In the genomic region with DNA sequence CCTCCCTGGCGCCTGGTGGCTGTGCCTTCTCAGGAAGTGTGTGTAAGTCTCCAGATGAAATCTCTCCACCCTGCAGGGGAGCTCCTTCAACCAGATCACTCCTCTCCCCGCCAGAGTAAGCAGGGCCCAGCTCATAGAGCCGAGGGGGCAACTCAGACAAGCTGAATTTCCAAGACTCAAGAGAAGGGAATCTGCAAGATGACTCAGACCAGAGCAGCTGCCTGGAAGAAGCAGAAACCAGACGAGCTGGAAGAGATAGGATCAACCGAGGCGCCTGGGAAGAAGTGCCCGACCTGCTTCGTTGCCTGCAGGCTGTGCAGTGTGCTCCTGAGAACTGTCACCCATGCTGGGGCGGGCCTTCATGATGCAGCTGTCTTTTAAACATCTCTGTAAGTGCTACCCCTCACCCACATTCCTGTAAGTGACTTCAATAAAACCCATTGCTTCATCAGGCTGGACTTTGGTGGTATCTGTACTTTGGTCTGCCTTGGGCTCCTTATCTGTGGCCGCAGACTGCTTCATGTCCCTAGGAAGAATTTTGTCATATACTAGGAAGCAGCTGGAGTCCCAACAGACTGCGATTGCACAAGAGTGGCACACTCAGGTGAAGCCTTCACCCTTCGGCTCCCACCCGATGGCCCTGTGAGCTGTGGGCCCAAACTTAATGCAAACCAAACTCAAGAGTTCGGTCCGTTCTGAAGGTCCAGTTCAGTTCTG, we compare ENCODE assay signal across 17 mouse cellular contexts. TPM values are rescaled to one million over a fixed set of nuclear protein-coding genes. Genes with fewer than 3 reads are reported as not detected.
DNase-seq lines count a peak whose midpoint lies in the region; ATAC-seq and TF ChIP-seq lines count a peak whose summit lies in the region.
"Had no signal": no experiment of that assay in that cellular context is flagged by ENCODE, and none has a peak within 500 bp of the region (broad histone marks: within the 10 kb centered on the region; RNA-seq: fewer than 3 reads in every experiment).

No protein-coding gene starts in this region.

- peak; percentile 47 for ATAC-seq in liver, embryonic 13.5 days (ENCODE audit: low read depth)
- no peak for ATAC-seq in lung, postnatal 0 days

- H3K27me3 ChIP-seq in heart, embryonic 10.5 days (ENCODE audit: insufficient read depth, poor library complexity, severe bottlenecking), result no peaks in the 10 kb centered on the region
- no peaks in the 10 kb centered on the region for H3K27me3 ChIP-seq in liver, embryonic 13.5 days
- H3K27me3 ChIP-seq in lung, postnatal 0 days (replicated peaks; ENCODE audit: insufficient read depth, low read length), result no peaks in the 10 kb centered on the region
- H3K27me3 ChIP-seq: stomach, embryonic 15.5 days had no signal

- TF ChIP-seq CTCF in lung, postnatal 0 days (IDR thresholded peaks at IDR 0.05), result no peak

- H3K27ac ChIP-seq in heart, embryonic 10.5 days, result peak overlapping the region; percentile 2; the same call in 1 of the 2 replicates
- no peak overlapping the region for H3K27ac ChIP-seq in liver, embryonic 13.5 days
- no peak overlapping the region for H3K27ac ChIP-seq in lung, postnatal 0 days (ENCODE audit: low read length)
- H3K27ac ChIP-seq: stomach, embryonic 15.5 days had no signal

- WGBS in heart, embryonic 10.5 days, result 32% methylated on average over 15 of the region's 15 CpGs
- WGBS in liver, embryonic 13.5 days (ENCODE audit: insufficient replicate concordance), result 14% methylated on average over 15 of the region's 15 CpGs
- WGBS in lung, postnatal 0 days, result 56% methylated on average over 15 of the region's 15 CpGs

- no peak overlapping the region for H3K4me3 ChIP-seq in heart, embryonic 10.5 days
- no peak overlapping the region for H3K4me3 ChIP-seq in liver, embryonic 13.5 days (replicated peaks)
- no peak overlapping the region for H3K4me3 ChIP-seq in lung, postnatal 0 days (ENCODE audit: low read depth, low read length)
- H3K4me3 ChIP-seq: stomach, embryonic 15.5 days had no signal

- peaks cover 17% of the 10 kb centered on the region for H3K4me1 ChIP-seq in heart, embryonic 10.5 days
- peaks cover 23% of the 10 kb centered on the region for H3K4me1 ChIP-seq in liver, embryonic 13.5 days (replicated peaks)
- no peaks in the 10 kb centered on the region for H3K4me1 ChIP-seq in lung, postnatal 0 days (ENCODE audit: insufficient read depth, low read depth, low read length)
- H3K4me1 ChIP-seq: stomach, embryonic 15.5 days had no signal

- TF ChIP-seq EP300 in lung, postnatal 0 days (IDR thresholded peaks at IDR 0.05), result no peak

- intact Hi-C loops in heart, postnatal 14 days (cut with DNase I), result no loop called here
- intact Hi-C loops in left cerebral cortex, postnatal 14 days (cut with DNase I), result no loop called here

- no peak overlapping the region for H3K9ac ChIP-seq in liver, embryonic 13.5 days
- no peak overlapping the region for H3K9ac ChIP-seq in lung, postnatal 0 days (replicated peaks; ENCODE audit: low read depth)
- H3K9ac ChIP-seq: lung, embryonic 14.5 days; stomach, embryonic 15.5 days had no signal

- peak overlapping the region; percentile 21; the same call in 1 of the 2 replicates for H3K4me2 ChIP-seq in liver, embryonic 13.5 days
- H3K4me2 ChIP-seq in lung, postnatal 0 days (replicated peaks; ENCODE audit: low read depth, low read length), result no peak overlapping the region
- H3K4me2 ChIP-seq: lung, embryonic 14.5 days; stomach, embryonic 15.5 days had no signal

- peaks cover 12% of the 10 kb centered on the region for H3K36me3 ChIP-seq in heart, embryonic 10.5 days
- no peaks in the 10 kb centered on the region for H3K36me3 ChIP-seq in liver, embryonic 13.5 days
- no peaks in the 10 kb centered on the region for H3K36me3 ChIP-seq in lung, postnatal 0 days (ENCODE audit: insufficient read depth, low read length)
- H3K36me3 ChIP-seq: stomach, embryonic 15.5 days had no signal

- DNase-seq in heart, embryonic 10.5 days (ENCODE audit: low spot score), result peak; percentile 82
- DNase-seq in heart, postnatal 14 days, result no peak
- peak; percentile 75 for DNase-seq in 3134 (ENCODE audit: extremely low read depth, insufficient read length, low spot score)
- peak; percentile 71 for DNase-seq in R1 (ENCODE audit: low read depth, low spot score)
- peak; percentile 37 for DNase-seq in liver, embryonic 13.5 days
- no peak for DNase-seq in layer of hippocampus, adult 11-12 months (ENCODE audit: low spot score)
- no peak for DNase-seq in left cerebral cortex, postnatal 14 days (ENCODE audit: low spot score in 2 of 2)
- no peak for DNase-seq in lung, postnatal 0 days (ENCODE audit: low spot score)
- DNase-seq: cerebellum, postnatal 14 days; gastrocnemius, postnatal 36 days; kidney, adult 8-10 months; lung, embryonic 14.5 days; midbrain, embryonic 14.5 days had no signal

- H3K9me3 ChIP-seq in heart, embryonic 10.5 days, result no peaks in the 10 kb centered on the region
- H3K9me3 ChIP-seq in liver, embryonic 13.5 days (replicated peaks), result no peaks in the 10 kb centered on the region
- H3K9me3 ChIP-seq in lung, postnatal 0 days (ENCODE audit: low read length), result no peaks in the 10 kb centered on the region
- H3K9me3 ChIP-seq: stomach, embryonic 15.5 days had no signal

RNA-seq across cellular contexts. Expression of gene Ccr4, which starts 1.8 kb away (rescaled TPM):
- not detected in 2 replicates for polyA plus RNA-seq in heart, embryonic 10.5 days (2016; fragmentation: Nextera tagmentation; extraction: Ambion mirVana)
- total RNA-seq in heart, postnatal 14 days (2021), result under 1 TPM in 1 of 2 experiments, not detected in 1; 0.68 TPM
- polyA plus RNA-seq in liver, embryonic 13.5 days (2015; fragmentation: Nextera tagmentation; extraction: Ambion mirVana), result not detected in 2 replicates
- not detected for total RNA-seq in left cerebral cortex, postnatal 14 days (2021)
- polyA plus RNA-seq in lung, postnatal 0 days (2015; fragmentation: Nextera tagmentation; extraction: Ambion mirVana), result not detected in 2 replicates
- total RNA-seq: gastrocnemius, postnatal 36 days; hematopoietic stem cell, adult 5-6 weeks; layer of hippocampus, postnatal 25 days had no signal
- polyA plus RNA-seq: lung, embryonic 14.5 days; midbrain, embryonic 14.5 days; neural tube, embryonic 14.5 days had no signal

RNA-seq across cellular contexts. Expression of gene C130032M10Rik, which starts 12.6 kb away (rescaled TPM):
- 0.38 and 0.97 TPM in 2 replicates for polyA plus RNA-seq in heart, embryonic 10.5 days (2016; fragmentation: Nextera tagmentation; extraction: Ambion mirVana)
- not detected for total RNA-seq in heart, postnatal 14 days (2021)
- not detected in 2 replicates for polyA plus RNA-seq in liver, embryonic 13.5 days (2015; fragmentation: Nextera tagmentation; extraction: Ambion mirVana)
- not detected for total RNA-seq in left cerebral cortex, postnatal 14 days (2021)
- polyA plus RNA-seq in lung, postnatal 0 days (2015; fragmentation: Nextera tagmentation; extraction: Ambion mirVana), result 0.33 TPM in 1 of 2 replicates, not detected in the other
- total RNA-seq: gastrocnemius, postnatal 36 days; hematopoietic stem cell, adult 5-6 weeks; layer of hippocampus, postnatal 25 days had no signal
- polyA plus RNA-seq: lung, embryonic 14.5 days; midbrain, embryonic 14.5 days; neural tube, embryonic 14.5 days had no signal

Comparison
In these comparisons a context has a peak if more than half of its experiments do, and no peak if none do; other contexts are left out.
1. DNase-seq: peak in heart, embryonic 10.5 days (single experiment), 3134 (single experiment), R1 (single experiment) and liver, embryonic 13.5 days (single experiment); none in heart, postnatal 14 days (0 of 2), layer of hippocampus, adult 11-12 months (single experiment), left cerebral cortex, postnatal 14 days (0 of 2) and lung, postnatal 0 days (single experiment).